In genomic region chr3:96243921-96244572, GRCm38 (mm10) we compare ENCODE assay signal across 8 mouse cellular contexts. TPM values are rescaled to one million over a fixed set of nuclear protein-coding genes. Genes with fewer than 3 reads are reported as not detected.
A peak's percentile ranks its signal among the peaks of the same experiment; 100 is the strongest.
DNase-seq lines count a peak whose midpoint lies in the region; ATAC-seq and TF ChIP-seq lines count a peak whose summit lies in the region.

No protein-coding gene starts in this region.

- H3K4me2 ChIP-seq in heart, embryonic 15.5 days = peak overlapping the region; percentile 73

- peak overlapping the region; percentile 74 to 78 for H3K4me3 ChIP-seq in ES-E14 (ENCODE audit: insufficient read depth in 1 of 2, low read depth in 1 of 2, low read length in 2 of 2, poor library complexity in 1 of 2, severe bottlenecking in 1 of 2)
- H3K4me3 ChIP-seq in heart, embryonic 15.5 days = peak overlapping the region; percentile 50; the same call in 1 of the 2 replicates

- WGBS in heart, embryonic 15.5 days = 76% methylated on average over 7 of the region's 7 CpGs

- in situ Hi-C loops in ES-E14 (cut with MboI; ENCODE audit: low sequenced_read_pairs in 2 of 2, unreplicated experiment in 2 of 2) = no loop called here

- ATAC-seq in heart, embryonic 15.5 days (replicated peaks; ENCODE audit: insufficient number of reproducible peaks, insufficient read depth, low FRiP score, low read depth) = no peak

- H3K9ac ChIP-seq in ES-E14 (ENCODE audit: insufficient read depth, low read depth, low read length, poor library complexity, severe bottlenecking) = peak overlapping the region; percentile 63
- peak overlapping the region; percentile 66; the same call in 1 of the 2 replicates for H3K9ac ChIP-seq in heart, embryonic 15.5 days

- H3K36me3 ChIP-seq in ES-E14 (ENCODE audit: control insufficient read depth, insufficient read depth, low read length, poor library complexity, severe bottlenecking) = no peaks in the 10 kb centered on the region
- H3K36me3 ChIP-seq in heart, embryonic 15.5 days = no peaks in the 10 kb centered on the region

- H3K4me1 ChIP-seq in ES-E14 (ENCODE audit: control insufficient read depth in 2 of 2, insufficient read depth in 2 of 2, low read length in 2 of 2, poor library complexity in 1 of 2) = peaks cover 6 to 12% of the 10 kb centered on the region in 2 experiments; a peak in 3 of 4 replicates
- H3K4me1 ChIP-seq in heart, embryonic 15.5 days (replicated peaks) = peaks cover 35% of the 10 kb centered on the region

- H3K27me3 ChIP-seq in heart, embryonic 15.5 days = no peaks in the 10 kb centered on the region

- DNase-seq in cerebellum, adult 9-11 months = peak; percentile 37
- DNase-seq in cerebellum, adult 11-12 months = no peak
- DNase-seq in ES-E14 (ENCODE audit: low read depth, low spot score) (no peak), liver (peak; percentile 44)
- peak; percentile 63 for DNase-seq in yolk sac, embryonic 10.5 days (ENCODE audit: low spot score)
- DNase-seq in layer of hippocampus, postnatal 25 days (ENCODE audit: extremely low spot score in 1 of 2, low spot score in 1 of 2) = no peak
- no peak for DNase-seq in urinary bladder, postnatal 14 days (ENCODE audit: low spot score)

- no peaks in the 10 kb centered on the region for H3K9me3 ChIP-seq in ES-E14 (ENCODE audit: control insufficient read depth, insufficient read depth, low read depth, low read length)
- H3K9me3 ChIP-seq in heart, embryonic 15.5 days (replicated peaks) = no peaks in the 10 kb centered on the region

- peak overlapping the region; percentile 55; the same call in 1 of the 2 replicates for H3K27ac ChIP-seq in ES-E14 (ENCODE audit: insufficient read depth, low read depth, low read length, poor library complexity, severe bottlenecking)
- H3K27ac ChIP-seq in heart, embryonic 15.5 days = peak overlapping the region; percentile 96

TF ChIP-seq in ES-E14, 5 proteins besides CTCF, POLR2A, EP300 and RAD21:
- no peak for TF ChIP-seq MAFK (IDR thresholded peaks at IDR 0.05; ENCODE audit: insufficient read depth, low read depth, low read length)
- no peak for TF ChIP-seq HCFC1 (IDR thresholded peaks at IDR 0.05; ENCODE audit: borderline replicate concordance, insufficient read depth, low read length)
- TF ChIP-seq CHD2 (IDR thresholded peaks at IDR 0.05; ENCODE audit: low read depth, low read length) = no peak
- no peak for TF ChIP-seq ZNF384 (IDR thresholded peaks at IDR 0.05; ENCODE audit: low read depth, low read length)
- no peak for TF ChIP-seq ZC3H11A (IDR thresholded peaks at IDR 0.05; ENCODE audit: borderline replicate concordance, low read depth, low read length)

RNA-seq across cellular contexts. Expression of gene Hist2h2aa1, which starts 1.2 kb away (rescaled TPM):
- 2,311 and 3,075 TPM in 2 replicates for total RNA-seq in ES-E14 (2012; rRNA removed)
- 13.6 and 15.1 TPM in 2 replicates for polyA plus RNA-seq in heart, embryonic 15.5 days (2015; fragmentation: Nextera tagmentation; extraction: Ambion mirVana)
- 1 to 10 TPM; 3.0 to 6.9 TPM for total RNA-seq in layer of hippocampus, postnatal 25 days (2021)

RNA-seq across cellular contexts. Expression of gene Hist2h3c1, which starts 2.4 kb away (rescaled TPM):
- not detected in 2 replicates for total RNA-seq in ES-E14 (2012; rRNA removed)
- polyA plus RNA-seq in heart, embryonic 15.5 days (2015; fragmentation: Nextera tagmentation; extraction: Ambion mirVana) = 0.72 and 1.0 TPM in 2 replicates
- total RNA-seq in layer of hippocampus, postnatal 25 days (2021) = not detected

RNA-seq across cellular contexts. Expression of gene Hist2h2aa2, which starts 4.0 kb away (rescaled TPM):
- 2,531 and 3,588 TPM in 2 replicates for total RNA-seq in ES-E14 (2012; rRNA removed)
- polyA plus RNA-seq in heart, embryonic 15.5 days (2015; fragmentation: Nextera tagmentation; extraction: Ambion mirVana) = 37.0 and 45.9 TPM in 2 replicates
- 100 to 1,000 TPM; 225 TPM for total RNA-seq in layer of hippocampus, postnatal 25 days (2021)

RNA-seq across cellular contexts. Expression of gene Hist2h3c2, which starts 5.1 kb away (rescaled TPM):
- 398 and 546 TPM in 2 replicates for total RNA-seq in ES-E14 (2012; rRNA removed)
- 3.9 and 5.1 TPM in 2 replicates for polyA plus RNA-seq in heart, embryonic 15.5 days (2015; fragmentation: Nextera tagmentation; extraction: Ambion mirVana)
- 10 to 100 TPM in 1 of 2 experiments, 1 to 10 TPM in 1; 9.9 to 11.0 TPM for total RNA-seq in layer of hippocampus, postnatal 25 days (2021)

RNA-seq across cellular contexts. Expression of gene Hist2h4, which starts 19.1 kb away (rescaled TPM):
- total RNA-seq in ES-E14 (2012; rRNA removed) = 46.0 TPM in 2 replicates
- 2.9 and 3.9 TPM in 2 replicates for polyA plus RNA-seq in heart, embryonic 15.5 days (2015; fragmentation: Nextera tagmentation; extraction: Ambion mirVana)
- 10 to 100 TPM; 23.8 to 28.4 TPM for total RNA-seq in layer of hippocampus, postnatal 25 days (2021)

Comparison
In these comparisons a context has a peak if more than half of its experiments do, and no peak if none do; other contexts are left out.
1. DNase-seq: peak in cerebellum, adult 9-11 months (single experiment), liver (single experiment) and yolk sac, embryonic 10.5 days (single experiment); none in cerebellum, adult 11-12 months (single experiment), ES-E14 (single experiment), layer of hippocampus, postnatal 25 days (0 of 2) and urinary bladder, postnatal 14 days (single experiment).
2. RNA of gene Hist2h2aa1, which starts 1.2 kb away (total RNA-seq): 2,311 to 3,075 TPM in ES-E14; 3.0 to 6.9 TPM in layer of hippocampus, postnatal 25 days; every median in the first group is over 100 times any median in the second.
3. RNA of gene Hist2h2aa2, which starts 4.0 kb away (total RNA-seq): 2,531 to 3,588 TPM in ES-E14; 225 TPM in layer of hippocampus, postnatal 25 days; every median in the first group is over 10 times any median in the second.